In the genomic region with DNA sequence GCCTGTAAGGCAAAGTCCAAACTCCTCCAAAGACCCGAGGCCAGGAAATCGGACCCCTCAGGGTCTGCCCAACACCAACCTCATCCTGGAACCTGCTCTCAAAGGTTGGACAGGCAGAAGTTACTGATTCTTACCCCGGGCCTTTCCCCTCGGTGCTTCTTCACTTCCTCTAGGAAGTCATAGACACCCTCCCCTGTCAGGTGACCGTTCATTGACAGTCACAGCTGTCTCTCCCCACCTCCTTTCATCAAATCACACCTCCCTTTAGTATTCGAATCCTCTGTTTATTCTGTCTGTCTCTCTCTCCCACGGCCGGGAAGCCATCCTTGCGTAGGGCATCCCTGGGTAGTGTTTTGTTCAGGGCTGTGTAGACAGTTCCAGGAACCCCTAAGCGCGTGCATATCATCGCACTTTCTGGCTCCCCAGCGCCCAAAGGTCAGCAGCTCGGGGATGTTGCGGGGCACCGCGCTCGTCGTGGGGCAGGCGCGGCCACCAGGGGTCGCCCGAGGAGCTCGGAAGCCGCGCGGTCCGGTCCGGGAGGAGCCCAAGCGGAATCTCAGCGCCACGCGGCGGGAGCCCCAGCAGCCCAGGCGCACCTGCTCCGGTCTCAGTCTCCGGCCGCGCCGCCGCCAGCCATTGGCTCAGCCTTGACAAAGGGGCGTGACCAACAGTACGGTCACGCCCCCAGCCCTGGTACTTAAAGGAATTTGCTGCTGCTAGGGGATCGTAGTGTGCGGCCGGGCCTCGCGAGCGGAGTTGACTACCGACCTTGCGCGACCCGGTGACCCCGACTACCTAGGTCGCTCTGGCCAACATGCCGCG, we compare ENCODE assay signal across 8 mouse cellular contexts. TPM values are rescaled to one million over a fixed set of nuclear protein-coding genes. Genes with fewer than 3 reads are reported as not detected.
DNase-seq lines count a peak whose midpoint lies in the region; ATAC-seq lines count a peak whose summit lies in the region.

Snai1 (plus strand) TSS at position 720 of the 822 bp plus-strand sequence.

- H3K27me3 ChIP-seq in forebrain, embryonic 14.5 days (replicated peaks; ENCODE audit: control insufficient read depth, insufficient read depth, low read length), result peaks cover 32% of the 10 kb centered on the region

- H3K27ac ChIP-seq in forebrain, embryonic 14.5 days (ENCODE audit: low read depth, low read length), result no peak within 1 kb of the TSS

- no peaks in the 10 kb centered on the region for H3K4me1 ChIP-seq in forebrain, embryonic 14.5 days (ENCODE audit: control insufficient read depth, insufficient read depth, low read length)

- H3K36me3 ChIP-seq in forebrain, embryonic 14.5 days (ENCODE audit: control insufficient read depth, insufficient read depth, low read length), result no peaks in the 10 kb centered on the region

- intact Hi-C loops in heart, postnatal 14 days (cut with DNase I), result loop anchor here (1.0 kb wide), 1 partner anchor 68 kb away; no protein-coding TSS in a partner anchor

- peak; percentile 98 for ATAC-seq in forebrain, embryonic 14.5 days
- peak; percentile 75 for ATAC-seq in neutrophil, adult 5-6 weeks (ENCODE audit: extremely low read depth, insufficient number of reproducible peaks, low FRiP score, poor library complexity, severe bottlenecking)

- peak within 1 kb of the TSS; percentile 50 for H3K9ac ChIP-seq in forebrain, embryonic 14.5 days (ENCODE audit: low read length)

- no peaks in the 10 kb centered on the region for H3K9me3 ChIP-seq in forebrain, embryonic 14.5 days (replicated peaks; ENCODE audit: control insufficient read depth, low read length)

- peak within 1 kb of the TSS; percentile 38 for H3K4me3 ChIP-seq in forebrain, embryonic 14.5 days (ENCODE audit: low read depth, low read length)

- WGBS in forebrain, embryonic 14.5 days, result 1% methylated on average over 58 of the region's 58 CpGs

- H3K4me2 ChIP-seq in forebrain, embryonic 14.5 days (ENCODE audit: low read length), result peak within 1 kb of the TSS; percentile 83

- DNase-seq in ES-CJ7 (ENCODE audit: low read depth, low spot score), result peak; percentile 98
- DNase-seq in cerebellum, adult 11 months, result peak; percentile 87
- peak; percentile 94 for DNase-seq in forebrain, embryonic 14.5 days (ENCODE audit: low spot score)
- DNase-seq in heart, postnatal 14 days, result peak; percentile 95 to 96
- DNase-seq in layer of hippocampus, adult 11-12 months (ENCODE audit: low spot score), result peak; percentile 77
- peak; percentile 94 to 95 for DNase-seq in lung, adult 18-20 months
- peak; percentile 84 to 88 for DNase-seq in thymus, adult 18-20 months

RNA-seq across cellular contexts. Expression of gene Snai1, which starts in this region (rescaled TPM):
- polyA plus RNA-seq in forebrain, embryonic 14.5 days (2014; fragmentation: Nextera tagmentation; extraction: Ambion mirVana), result 3.0 and 5.0 TPM in 2 replicates
- 1 to 10 TPM; 3.0 to 3.1 TPM for total RNA-seq in heart, postnatal 14 days (2021)
- total RNA-seq in neutrophil, adult 5-6 weeks (2017), result 2.9 and 3.1 TPM in 2 replicates
